Mouse (Mus musculus) testis, postnatal 10 days (tissue): ENCODE results near the gene S100a5.

Experiments
- DNase-seq: peaks from one replicate; pipeline ENCODE4 v3.0.0; 2021; ENCODE audit warnings: low spot score

S100a5 gene

GRCm38 (mm10) chr3:90608223-90608622 is at the start of gene S100a5:
TSS of gene S100a5 (plus strand) at chr3:90608523.
- DNase-seq = no peak

- DNase-seq = no peak
Measured at GRCm38 (mm10) chr3:90560008-90560628, 48.2 kb upstream of the S100a5 start, which contains the start of gene S100a3. TSS of gene S100a3 (plus strand) at chr3:90560578.

- no peak for DNase-seq
Measured at GRCm38 (mm10) chr3:90574691-90575090, 33.6 kb upstream of the S100a5 start.

- DNase-seq = no peak
Measured at GRCm38 (mm10) chr3:90575320-90575719, 33.0 kb upstream of the S100a5 start.

- DNase-seq = no peak
Measured at GRCm38 (mm10) chr3:90576351-90577001, 31.8 kb upstream of the S100a5 start.

GRCm38 (mm10) chr3:90579433-90579832 is 28.9 kb upstream of the S100a5 start:
- no peak for DNase-seq

GRCm38 (mm10) chr3:90581141-90581540 is 27.2 kb upstream of the S100a5 start:
- no peak for DNase-seq

GRCm38 (mm10) chr3:90582156-90582555 is 26.2 kb upstream of the S100a5 start:
- no peak for DNase-seq

- DNase-seq = no peak
Measured at GRCm38 (mm10) chr3:90582556-90582955, 25.8 kb upstream of the S100a5 start.

GRCm38 (mm10) chr3:90583893-90584292 is 24.4 kb upstream of the S100a5 start:
- no peak for DNase-seq

- peak; percentile 65 for DNase-seq
Measured at GRCm38 (mm10) chr3:90585595-90585994, 22.7 kb upstream of the S100a5 start.

- DNase-seq = no peak
Measured at GRCm38 (mm10) chr3:90586016-90586643, 22.2 kb upstream of the S100a5 start.

- peak; percentile 56 for DNase-seq
Measured at GRCm38 (mm10) chr3:90586906-90587305, 21.4 kb upstream of the S100a5 start.

GRCm38 (mm10) chr3:90587361-90588101 is 20.8 kb upstream of the S100a5 start:
- DNase-seq = no peak

GRCm38 (mm10) chr3:90589390-90589789 is 18.9 kb upstream of the S100a5 start:
- no peak for DNase-seq

- no peak for DNase-seq
Measured at GRCm38 (mm10) chr3:90589947-90590346, 18.4 kb upstream of the S100a5 start, which contains the start of gene S100a2. TSS of gene S100a2 (plus strand) at chr3:90590247.

GRCm38 (mm10) chr3:90594466-90594865 is 13.9 kb upstream of the S100a5 start:
- no peak for DNase-seq

GRCm38 (mm10) chr3:90595556-90595955 is 12.8 kb upstream of the S100a5 start:
- no peak for DNase-seq

GRCm38 (mm10) chr3:90596810-90597209 is 11.5 kb upstream of the S100a5 start:
- no peak for DNase-seq

- DNase-seq = no peak
Measured at GRCm38 (mm10) chr3:90597736-90598135, 10.6 kb upstream of the S100a5 start.

- DNase-seq = no peak
Measured at GRCm38 (mm10) chr3:90598212-90598611, 10.1 kb upstream of the S100a5 start.

GRCm38 (mm10) chr3:90599401-90599800 is 8.9 kb upstream of the S100a5 start:
- DNase-seq = no peak

- no peak for DNase-seq
Measured at GRCm38 (mm10) chr3:90600036-90600435, 8.3 kb upstream of the S100a5 start.
